Mouse (Mus musculus): ENCODE measurements around the gene Lrrfip1.

GRCm38 (mm10) chr1:90952808-90953207, 45.7 kb upstream of the Lrrfip1 start, which contains the start of gene Prlh:
- TF ChIP-seq CTCF (IDR thresholded peaks at IDR 0.05; ENCODE audit: low read depth) (no peak), EP300 (IDR thresholded peaks at IDR 0.05; ENCODE audit: low read depth) (no peak)

All from liver, embryonic 14.5 days (tissue).